Mouse (Mus musculus) ES-E14 (cell line): ENCODE data around the gene Cdk11b. TPM values are rescaled to one million over a fixed set of nuclear protein-coding genes. Genes with fewer than 3 reads are reported as not detected.
"Not testable (repeated sequence)": the region's sequence is repeated elsewhere in the genome, so short reads cannot be mapped to it uniquely, and the experiment has no call there.

Source experiments
- DNase-seq: peaks from one replicate; pipeline ENCODE4 v3.0.0-alpha.2; 2013; ENCODE audit warnings: low read depth, low spot score
- H3K27ac ChIP-seq: 2 replicates; pipeline ENCODE4 v1.5.1; 2012; ENCODE audit warnings: low read depth, mild to moderate bottlenecking, low read length, moderate library complexity, mixed read lengths; ENCODE audit not compliant: poor library complexity, insufficient read depth, severe bottlenecking
- H3K36me3 ChIP-seq: 2 replicates; pipeline ENCODE4 v1.6.1; 2012; ENCODE audit warnings: mild to moderate bottlenecking, low read length, moderate library complexity, mixed read lengths; ENCODE audit not compliant: control insufficient read depth, poor library complexity, insufficient read depth, severe bottlenecking
- H3K4me1 ChIP-seq, 2 experiments: fragments of 150-350 bp in 1 of 2; sonication (generic) in 1 of 2; 2 replicates each; pipeline ENCODE4 v1.6.1; 2012; ENCODE audit warnings: low read length in 2 of 2, mild to moderate bottlenecking in 1 of 2, mixed read lengths in 1 of 2; ENCODE audit not compliant: control insufficient read depth in 2 of 2, insufficient read depth in 2 of 2, poor library complexity in 1 of 2
- H3K4me3 ChIP-seq, 2 experiments: fragments of 150-350 bp in 1 of 2; sonication (generic) in 1 of 2; 2 replicates each; pipeline ENCODE4 v1.5.1; 2012; ENCODE audit warnings: low read length in 2 of 2, low read depth in 1 of 2, mild to moderate bottlenecking in 1 of 2, mixed read lengths in 1 of 2; ENCODE audit not compliant: insufficient read depth in 1 of 2, poor library complexity in 1 of 2, severe bottlenecking in 1 of 2
- H3K9ac ChIP-seq: 2 replicates; pipeline ENCODE4 v1.6.1; 2012; ENCODE audit warnings: low read depth, mild to moderate bottlenecking, low read length, mixed read lengths; ENCODE audit not compliant: poor library complexity, insufficient read depth, severe bottlenecking
- H3K9me3 ChIP-seq: fragments of 150-350 bp; sonication (generic); 2 replicates; pipeline ENCODE4 v1.6.1; 2012; ENCODE audit warnings: low read depth, mild to moderate bottlenecking, low read length; ENCODE audit not compliant: control insufficient read depth, insufficient read depth
- CHD2 ChIP-seq: IDR thresholded peaks from 2 replicates; pipeline ENCODE4 v1.6.1; 2014; ENCODE audit warnings: mild to moderate bottlenecking, low read depth, low read length, inconsistent platforms
- HCFC1 ChIP-seq: IDR thresholded peaks from 2 replicates; pipeline ENCODE4 v1.6.1; 2012; ENCODE audit warnings: low read length, inconsistent platforms, borderline replicate concordance; ENCODE audit not compliant: insufficient read depth
- MAFK ChIP-seq: IDR thresholded peaks from 2 replicates; pipeline ENCODE4 v1.6.1; 2014; ENCODE audit warnings: mild to moderate bottlenecking, low read depth, low read length, inconsistent platforms; ENCODE audit not compliant: insufficient read depth
- ZC3H11A ChIP-seq: IDR thresholded peaks from 2 replicates; pipeline ENCODE4 v1.6.1; 2012; ENCODE audit warnings: low read depth, mild to moderate bottlenecking, inconsistent platforms, low read length, borderline replicate concordance
- ZNF384 ChIP-seq: IDR thresholded peaks from 2 replicates; pipeline ENCODE4 v1.6.1; 2012; ENCODE audit warnings: low read depth, low read length, inconsistent platforms
- in situ Hi-C, 2 experiments: fragments of 600-800 bp; cut with MboI; formaldehyde crosslinking; loops; one replicate each; pipeline ENCODE4 v1.15.1; 2025; ENCODE audit warnings: low sequenced_read_pairs in 2 of 2, inconsistent platforms in 1 of 2; ENCODE audit not compliant: unreplicated experiment in 2 of 2
- total RNA-seq: library from RNA; depleted of rRNA; stranded (reverse); fragments of 300-350 nt; gene quantifications from 2 replicates; pipeline ENCODE4 v1.2.3, GENCODE M21; 2012

Cdk11b gene
- total RNA-seq, 1 experiment = 50.1 TPM

- in situ Hi-C loops = no loop called here
- peak; percentile 95 for DNase-seq
- peak within 1 kb of the TSS; percentile 85 to 91 for H3K4me3 ChIP-seq
- H3K9ac ChIP-seq = peak within 1 kb of the TSS; percentile 82
- H3K4me1 ChIP-seq = peaks cover 7 to 9% of the 10 kb centered on the region in 2 experiments
- peak within 1 kb of the TSS; percentile 99 for H3K27ac ChIP-seq
- TF ChIP-seq HCFC1 = peak; percentile 89
- TF ChIP-seq ZC3H11A = no peak
- no peak for TF ChIP-seq CHD2
- 0 out of 2 replicates have a peak, but pooled peaks cover 4% of the 10 kb centered on the region for H3K9me3 ChIP-seq
- no peaks in the 10 kb centered on the region for H3K36me3 ChIP-seq
Measured at GRCm38 (mm10) chr4:155668689-155669597, 44.3 kb downstream of the Cdk11b start, which contains the start of gene Mib2. Gene Mib2 (minus strand): TSS chr4:155669198.

- Histone ChIP-seq H3K27ac (peak overlapping the region; percentile 99), H3K9ac (peak overlapping the region; percentile 82)
- in situ Hi-C loops = no loop called here
Measured at GRCm38 (mm10) chr4:155669598-155670075, 45.0 kb downstream of the Cdk11b start.

GRCm38 (mm10) chr4:155670236-155670635 lies 45.6 kb downstream of the Cdk11b start:
- H3K9me3 ChIP-seq, in situ Hi-C loops, H3K36me3 ChIP-seq, H3K4me1 ChIP-seq, DNase-seq: not testable (repeated sequence)
- H3K9ac ChIP-seq = peak overlapping the region; percentile 68; the same call in 1 of the 2 replicates
- H3K27ac ChIP-seq = peak overlapping the region; percentile 99
- peak; percentile 61; the same call in 1 of the 2 replicates for TF ChIP-seq CHD2
- TF ChIP-seq HCFC1 = peak; percentile 19; the same call in 1 of the 2 replicates
- peak overlapping the region; percentile 85 to 91 for H3K4me3 ChIP-seq

More at GRCm38 (mm10) chr4:155669598-155670075, 45.0 kb downstream of the Cdk11b start:
- H3K4me1 ChIP-seq = peaks cover 7 to 9% of the 10 kb centered on the region in 2 experiments
- H3K4me3 ChIP-seq = peak overlapping the region; percentile 85 to 91
- no peak for TF ChIP-seq HCFC1
- no peak for TF ChIP-seq ZNF384
- no peak for TF ChIP-seq MAFK
- TF ChIP-seq CHD2 = no peak
- TF ChIP-seq ZC3H11A = no peak
- H3K9me3 ChIP-seq = 0 out of 2 replicates have a peak, but pooled peaks cover 4% of the 10 kb centered on the region
- no peaks in the 10 kb centered on the region for H3K36me3 ChIP-seq
- no peak for DNase-seq

- Histone ChIP-seq H3K9ac (no peak overlapping the region), H3K27ac (peak overlapping the region; percentile 26; the same call in 1 of the 2 replicates), H3K9me3 (peaks cover 13% of the 10 kb centered on the region), H3K4me1 (peaks cover 7 to 9% of the 10 kb centered on the region in 2 experiments), H3K4me3 (no peak overlapping the region), H3K36me3 (no peaks in the 10 kb centered on the region)
- TF ChIP-seq ZNF384 = peak; percentile 78
- TF ChIP-seq CHD2 = no peak
- DNase-seq = no peak
- in situ Hi-C loops = no loop called here
Measured at GRCm38 (mm10) chr4:155672082-155672481, 47.4 kb downstream of the Cdk11b start.
